Mouse (Mus musculus) heart, embryonic 10.5 days (tissue): ENCODE data around the gene 4930595D18Rik. TPM values are rescaled to one million over a fixed set of nuclear protein-coding genes. Genes with fewer than 3 reads are reported as not detected.

Source experiments
- DNase-seq: peaks from one replicate; pipeline ENCODE4 v3.0.0-alpha.2; 2017; ENCODE audit warnings: low spot score
- H3K27ac ChIP-seq: fragments of 300-500 bp; sonication (generic); 2 replicates; pipeline ENCODE4 v1.5.1; 2016; ENCODE audit warnings: mild to moderate bottlenecking
- H3K27me3 ChIP-seq: fragments of 300-500 bp; sonication (generic); 2 replicates; pipeline ENCODE4 v1.6.1; 2016; ENCODE audit warnings: mild to moderate bottlenecking; ENCODE audit not compliant: poor library complexity, insufficient read depth, severe bottlenecking
- H3K36me3 ChIP-seq: fragments of 300-500 bp; sonication (generic); 2 replicates; pipeline ENCODE4 v1.6.1; 2016; ENCODE audit warnings: mild to moderate bottlenecking, moderate library complexity
- H3K4me1 ChIP-seq: fragments of 300-500 bp; sonication (generic); 2 replicates; pipeline ENCODE4 v1.6.1; 2016; ENCODE audit warnings: mild to moderate bottlenecking
- H3K4me3 ChIP-seq: fragments of 300-500 bp; sonication (generic); 2 replicates; pipeline ENCODE4 v1.5.1; 2016; ENCODE audit warnings: mild to moderate bottlenecking, moderate library complexity
- H3K9me3 ChIP-seq: fragments of 300-500 bp; sonication (generic); 2 replicates; pipeline ENCODE4 v1.6.1; 2016; ENCODE audit warnings: mild to moderate bottlenecking, moderate library complexity
- WGBS: fragments of 180-500 bp; shearing (Covaris S2); methylation state at CpG from one replicate; pipeline ENCODE4 v1.1.7; 2016; 5-methylcytosine and 5-hydroxymethylcytosine counted together
- polyA plus RNA-seq: library from polyadenylated mRNA; unstranded; fragments of >200 nt; fragmentation: Nextera tagmentation; extraction: Ambion mirVana; gene quantifications from 2 replicates; pipeline ENCODE4 v1.2.1, GENCODE M21; 2016

The 4930595D18Rik gene
- polyA plus RNA-seq, 1 experiment from 2014 or later, result not detected

DNA sequence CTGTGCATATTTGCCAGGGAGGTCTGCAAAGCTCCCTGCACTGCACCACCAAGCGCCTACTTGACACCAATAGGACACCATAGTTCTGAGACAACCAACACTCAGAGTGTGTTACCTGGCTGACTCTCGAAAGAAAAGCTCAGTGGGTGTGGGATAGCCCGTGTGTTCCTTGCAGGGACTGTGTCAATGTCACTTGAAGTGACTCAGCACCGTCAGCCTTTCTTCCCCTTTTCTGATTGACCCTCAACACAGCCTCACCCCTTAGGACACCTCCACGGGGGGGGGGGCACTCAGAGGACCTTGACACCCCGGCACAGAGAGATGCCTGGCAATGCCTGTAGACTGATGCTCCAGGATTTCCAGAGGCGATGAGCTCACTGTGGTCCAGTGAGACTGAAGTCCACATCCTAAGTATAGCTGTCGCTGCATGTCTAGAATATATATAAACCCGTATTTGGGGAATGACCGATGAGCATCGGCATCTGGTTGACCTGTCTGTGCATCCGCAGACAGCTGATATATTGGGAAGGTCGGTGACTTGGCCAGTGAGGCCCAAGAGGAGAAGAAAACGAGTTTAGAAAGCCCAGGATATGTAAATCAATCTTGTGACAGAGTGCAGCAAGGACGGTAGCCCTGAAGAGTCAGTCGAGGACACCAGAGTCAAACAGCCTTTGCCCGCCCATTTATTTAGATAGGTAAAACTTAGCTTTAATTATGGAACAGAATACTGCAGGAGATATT lies 34.6 kb downstream of the 4930595D18Rik start:
- Histone ChIP-seq H3K27me3 (no peaks in the 10 kb centered on the region), H3K9me3 (no peaks in the 10 kb centered on the region), H3K27ac (no peak overlapping the region), H3K4me3 (no peak overlapping the region), H3K4me1 (peaks cover 35% of the 10 kb centered on the region), H3K36me3 (no peaks in the 10 kb centered on the region)
- 63% methylated on average over 17 of the region's 17 CpGs for WGBS
- no peak for DNase-seq

DNA sequence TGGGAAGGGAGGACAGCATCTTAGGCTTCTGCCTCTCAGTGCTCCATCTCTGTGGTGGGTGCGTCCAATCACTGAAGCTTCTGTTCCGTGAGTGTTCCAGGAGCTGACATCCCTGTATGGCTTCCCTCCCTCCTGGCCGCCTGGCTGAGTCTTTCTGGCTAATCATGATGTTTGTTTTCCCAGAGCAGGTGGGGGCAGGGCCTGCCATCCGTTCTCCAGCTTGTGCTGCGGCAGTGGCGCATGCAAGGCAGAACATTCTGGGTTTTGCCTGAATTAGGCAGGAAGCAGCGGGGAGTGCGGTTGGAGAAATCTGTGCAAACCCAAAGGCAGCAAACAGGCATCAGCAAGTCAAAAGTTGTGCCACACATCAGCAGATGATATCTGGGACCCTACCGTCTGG lies 39.0 kb downstream of the 4930595D18Rik start:
- Histone ChIP-seq H3K36me3 (no peaks in the 10 kb centered on the region), H3K27ac (peak overlapping the region; percentile 71), H3K4me1 (peaks cover 43% of the 10 kb centered on the region), H3K27me3 (no peaks in the 10 kb centered on the region), H3K4me3 (no peak overlapping the region), H3K9me3 (no peaks in the 10 kb centered on the region)
- WGBS, result 35% methylated on average over 9 of the region's 9 CpGs
- no peak for DNase-seq

DNA sequence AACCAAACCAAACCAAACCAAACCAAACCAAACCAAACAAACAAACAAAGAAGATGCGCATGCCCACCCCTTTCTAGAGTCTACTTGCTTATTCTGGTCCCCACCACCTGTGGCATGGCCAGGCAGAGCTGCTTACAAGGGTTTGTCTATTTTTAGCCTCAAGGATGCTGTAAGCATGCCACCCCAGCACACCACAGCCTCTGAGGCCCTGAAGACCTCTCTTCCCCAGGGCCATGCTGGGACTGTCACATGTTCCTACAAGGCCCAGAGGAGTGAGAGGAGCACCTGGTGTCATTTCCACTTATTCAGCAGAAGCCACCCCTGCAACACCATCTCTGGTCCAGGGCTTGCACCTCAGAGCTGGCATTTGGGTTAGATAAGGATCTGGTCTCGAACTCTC lies 39.7 kb downstream of the 4930595D18Rik start:
- Histone ChIP-seq H3K4me3 (no peak overlapping the region), H3K27ac (peak overlapping the region; percentile 71), H3K36me3 (no peaks in the 10 kb centered on the region), H3K27me3 (no peaks in the 10 kb centered on the region), H3K9me3 (no peaks in the 10 kb centered on the region), H3K4me1 (peaks cover 40% of the 10 kb centered on the region)
- no peak for DNase-seq
- WGBS, result 93% methylated on average over 2 of the region's 2 CpGs

DNA sequence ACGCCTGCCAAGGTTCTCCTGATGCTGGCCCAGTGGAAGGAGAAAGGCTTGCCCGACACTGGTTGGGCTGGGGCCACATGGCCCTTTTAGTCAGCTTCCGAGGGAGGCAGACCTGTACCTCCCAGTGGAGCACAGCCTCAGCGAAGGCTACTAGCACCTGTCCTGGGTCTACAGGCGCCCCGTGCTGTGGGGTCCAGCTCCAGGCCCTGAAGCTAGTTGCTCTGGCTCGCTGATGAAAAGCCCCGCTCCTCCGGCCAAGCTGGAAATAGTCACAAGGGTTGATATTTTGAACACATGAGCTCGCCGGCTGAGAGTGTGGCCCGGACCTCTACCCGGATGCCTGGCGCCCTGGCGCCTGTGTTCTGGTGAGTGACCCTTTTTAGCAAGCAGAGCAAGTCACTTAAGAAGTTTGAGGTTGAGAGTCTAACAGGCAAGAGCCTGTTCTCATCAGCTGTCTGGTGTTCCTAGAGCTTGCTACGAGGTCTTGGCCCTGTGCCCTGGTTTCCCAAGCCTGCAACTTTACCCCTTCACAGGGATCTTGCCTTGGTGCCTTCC lies 40.7 kb downstream of the 4930595D18Rik start:
- Histone ChIP-seq H3K27ac (peak overlapping the region; percentile 81), H3K4me3 (peak overlapping the region; percentile 18; the same call in 1 of the 2 replicates), H3K27me3 (no peaks in the 10 kb centered on the region), H3K4me1 (peaks cover 36% of the 10 kb centered on the region), H3K9me3 (no peaks in the 10 kb centered on the region), H3K36me3 (no peaks in the 10 kb centered on the region)
- no peak for DNase-seq
- WGBS, result 50% methylated on average over 16 of the region's 16 CpGs

DNA sequence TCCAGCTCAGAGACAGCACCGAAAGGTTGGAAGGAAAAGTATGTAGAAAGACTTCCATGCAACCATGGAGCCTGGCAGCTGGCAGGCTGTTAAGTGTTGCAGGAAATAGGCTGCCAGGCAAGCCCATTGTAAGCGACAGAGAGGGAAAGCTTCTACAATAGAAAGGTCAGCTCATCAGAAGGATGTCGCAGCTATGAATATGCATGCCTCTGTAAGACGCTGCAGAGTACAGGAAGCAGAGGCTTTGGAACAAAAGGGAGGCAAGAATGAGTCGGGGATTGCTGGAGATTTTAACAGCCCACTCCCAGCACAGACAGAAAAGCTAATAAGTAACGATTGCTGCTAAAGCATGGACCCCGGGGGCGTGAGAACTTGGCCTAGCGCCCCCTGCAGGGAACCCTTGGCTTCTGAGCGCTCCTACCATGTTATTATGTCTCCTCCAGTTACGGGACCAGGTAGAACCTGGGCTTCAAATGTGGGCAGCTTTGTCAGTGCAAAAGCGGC lies 41.2 kb downstream of the 4930595D18Rik start:
- no peaks in the 10 kb centered on the region for H3K36me3 ChIP-seq
- H3K27ac ChIP-seq, result peak overlapping the region; percentile 81
- H3K9me3 ChIP-seq, result no peaks in the 10 kb centered on the region
- no peaks in the 10 kb centered on the region for H3K27me3 ChIP-seq
- peaks cover 35% of the 10 kb centered on the region for H3K4me1 ChIP-seq
- 22% methylated on average over 12 of the region's 12 CpGs for whole genome bisulfite sequencing
- H3K4me3 ChIP-seq, result peak overlapping the region; percentile 18; the same call in 1 of the 2 replicates
- no peak for DNase-seq

DNA sequence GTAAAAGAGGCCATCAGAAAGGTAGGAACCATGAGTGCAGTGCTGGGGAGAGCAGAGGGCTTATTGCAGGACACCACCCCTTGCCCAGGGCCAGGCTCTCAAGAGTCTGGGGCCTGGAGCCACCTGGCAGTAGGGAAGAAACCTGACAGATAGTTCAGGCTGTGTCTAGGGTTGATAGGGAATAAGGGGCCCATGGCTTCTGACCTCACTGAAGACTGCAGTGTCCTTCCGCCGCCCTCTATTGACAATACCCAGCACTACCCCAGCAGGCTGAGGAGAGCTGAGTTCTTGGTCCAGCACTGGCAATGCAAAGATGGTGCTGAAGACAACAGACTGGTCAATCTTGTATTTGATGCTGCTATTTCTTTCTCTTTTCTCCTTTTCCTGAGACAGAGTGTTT lies 47.2 kb downstream of the 4930595D18Rik start:
- 52% methylated on average over 2 of the region's 2 CpGs for WGBS
- no peaks in the 10 kb centered on the region for H3K27me3 ChIP-seq
- H3K9me3 ChIP-seq, result no peaks in the 10 kb centered on the region
- H3K36me3 ChIP-seq, result no peaks in the 10 kb centered on the region
- no peak for DNase-seq
- H3K4me3 ChIP-seq, result no peak overlapping the region
- peaks cover 16% of the 10 kb centered on the region for H3K4me1 ChIP-seq
- H3K27ac ChIP-seq, result no peak overlapping the region

DNA sequence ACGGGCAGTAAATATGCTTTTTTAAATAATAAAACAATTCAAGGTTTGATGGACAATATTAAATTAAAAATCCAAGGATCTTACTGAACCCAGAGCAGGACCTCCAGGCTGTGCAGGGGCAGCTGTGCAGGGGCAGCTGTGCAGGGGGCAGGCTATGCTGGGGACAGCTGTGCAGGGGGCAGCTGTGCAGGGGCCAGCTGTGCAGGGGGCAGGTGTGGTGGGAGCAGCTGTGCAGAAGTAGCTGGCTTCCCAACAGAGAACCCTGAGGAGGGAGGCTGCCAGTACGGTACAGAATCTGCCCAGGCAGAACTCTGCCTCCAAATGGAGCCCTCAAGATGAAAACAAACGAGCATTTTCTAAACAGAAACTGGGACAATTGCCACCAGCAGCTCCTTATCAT lies 48.3 kb downstream of the 4930595D18Rik start:
- H3K9me3 ChIP-seq, result no peaks in the 10 kb centered on the region
- no peak for DNase-seq
- H3K4me3 ChIP-seq, result no peak overlapping the region
- H3K27me3 ChIP-seq, result no peaks in the 10 kb centered on the region
- 75% methylated on average over 3 of the region's 3 CpGs for WGBS
- no peak overlapping the region for H3K27ac ChIP-seq
- H3K4me1 ChIP-seq, result peaks cover 16% of the 10 kb centered on the region
- no peaks in the 10 kb centered on the region for H3K36me3 ChIP-seq

DNA sequence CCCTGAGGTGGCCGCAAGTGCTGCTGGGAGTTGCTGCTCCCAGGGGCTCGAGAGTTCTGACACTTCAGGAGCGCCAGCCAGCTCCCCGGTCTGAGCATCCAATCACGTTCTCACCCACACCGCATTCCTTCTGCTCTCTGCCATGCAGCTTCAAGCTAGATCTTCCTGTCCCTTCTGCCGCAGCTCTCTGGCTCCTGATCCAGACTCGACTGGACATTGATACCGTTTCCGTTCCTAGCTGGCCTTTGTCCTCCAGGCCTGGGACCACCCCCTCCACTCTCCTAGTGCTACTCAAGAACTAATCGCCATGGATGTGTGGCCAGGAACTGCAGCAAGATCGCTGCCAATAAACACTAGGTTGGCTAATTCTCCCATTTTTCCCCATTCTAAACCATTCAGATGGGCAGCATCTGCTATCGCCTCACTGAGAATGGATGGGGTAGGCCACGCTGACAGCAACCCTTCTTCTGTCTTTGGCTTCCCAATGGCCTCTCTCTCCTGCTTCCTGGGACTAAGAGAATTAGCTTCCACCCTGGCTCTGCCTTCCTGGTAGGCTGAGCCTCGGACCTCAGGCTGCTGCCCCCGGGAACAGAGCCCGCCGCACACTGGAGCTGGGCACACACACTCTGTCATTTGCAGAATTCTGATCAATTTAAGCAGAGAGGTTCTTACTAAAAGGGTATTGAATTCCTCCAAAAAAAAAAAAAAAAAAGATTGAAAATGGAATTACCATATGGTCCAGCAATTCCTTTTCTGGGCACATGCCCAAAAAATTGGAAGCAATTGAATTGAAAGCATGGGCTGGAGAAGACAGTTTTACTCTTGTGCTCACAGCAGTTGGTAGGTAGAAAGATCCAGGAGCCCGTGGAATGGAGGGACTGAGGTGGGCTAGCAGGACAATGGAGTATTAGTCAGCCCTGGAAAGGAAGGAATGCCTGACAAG lies 49.2 kb downstream of the 4930595D18Rik start:
- Histone ChIP-seq H3K4me3 (no peak overlapping the region), H3K9me3 (no peaks in the 10 kb centered on the region), H3K4me1 (peaks cover 16% of the 10 kb centered on the region), H3K27me3 (no peaks in the 10 kb centered on the region), H3K27ac (peak overlapping the region; percentile 44), H3K36me3 (no peaks in the 10 kb centered on the region)
- DNase-seq, result no peak
- 56% methylated on average over 19 of the region's 19 CpGs for WGBS

DNA sequence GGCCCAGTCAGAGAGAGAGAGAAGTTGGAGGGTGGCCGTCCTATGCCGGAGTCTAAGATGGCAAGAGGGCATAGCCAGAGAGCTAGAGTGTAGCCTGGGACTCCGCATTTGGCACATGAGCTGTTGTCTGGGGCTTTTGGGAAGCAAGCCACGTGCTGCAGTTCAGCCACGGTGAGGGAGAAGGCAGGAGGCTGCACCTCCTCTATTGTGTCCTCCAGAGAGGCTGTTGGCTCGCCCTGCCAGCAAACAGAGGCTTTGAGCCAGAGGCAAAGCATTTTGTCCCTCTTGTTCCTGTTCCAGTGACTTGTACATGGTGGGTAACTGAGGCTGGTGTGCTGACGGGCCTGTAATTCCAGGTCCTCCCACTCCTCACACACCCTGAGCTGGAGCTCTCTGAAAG lies 50.1 kb downstream of the 4930595D18Rik start:
- no peak for DNase-seq
- Histone ChIP-seq H3K27ac (peak overlapping the region; percentile 44), H3K4me3 (no peak overlapping the region), H3K36me3 (no peaks in the 10 kb centered on the region), H3K4me1 (peaks cover 18% of the 10 kb centered on the region), H3K9me3 (no peaks in the 10 kb centered on the region), H3K27me3 (no peaks in the 10 kb centered on the region)
- WGBS, result 88% methylated on average over 7 of the region's 7 CpGs

DNA sequence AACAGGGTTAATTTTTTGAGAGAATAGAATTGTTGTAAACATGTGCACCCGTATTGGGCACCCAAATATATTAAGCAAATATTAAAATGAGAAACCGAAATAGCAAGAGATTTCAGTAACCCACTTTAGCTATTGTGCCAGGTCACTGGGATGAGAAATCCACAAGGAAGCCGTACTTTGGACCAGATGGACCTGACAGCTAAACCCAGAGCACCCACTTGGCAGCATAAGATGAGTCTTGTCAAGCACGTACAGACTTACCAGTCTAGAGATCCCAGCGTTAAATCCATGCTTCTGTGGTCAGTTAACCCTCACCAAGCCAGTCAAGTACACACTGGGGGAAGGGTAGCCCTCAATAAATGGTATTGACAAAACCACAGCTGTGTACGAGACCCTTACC lies 58.6 kb downstream of the 4930595D18Rik start:
- Histone ChIP-seq H3K4me1 (0 out of 2 replicates have a peak, but pooled peaks cover 2% of the 10 kb centered on the region), H3K9me3 (0 out of 2 replicates have a peak, but pooled peaks cover 2% of the 10 kb centered on the region), H3K4me3 (no peak overlapping the region), H3K36me3 (peaks cover 9% of the 10 kb centered on the region; the same call in 1 of the 2 replicates), H3K27me3 (no peaks in the 10 kb centered on the region), H3K27ac (no peak overlapping the region)
- no peak for DNase-seq
- 77% methylated on average over 6 of the region's 6 CpGs for WGBS

DNA sequence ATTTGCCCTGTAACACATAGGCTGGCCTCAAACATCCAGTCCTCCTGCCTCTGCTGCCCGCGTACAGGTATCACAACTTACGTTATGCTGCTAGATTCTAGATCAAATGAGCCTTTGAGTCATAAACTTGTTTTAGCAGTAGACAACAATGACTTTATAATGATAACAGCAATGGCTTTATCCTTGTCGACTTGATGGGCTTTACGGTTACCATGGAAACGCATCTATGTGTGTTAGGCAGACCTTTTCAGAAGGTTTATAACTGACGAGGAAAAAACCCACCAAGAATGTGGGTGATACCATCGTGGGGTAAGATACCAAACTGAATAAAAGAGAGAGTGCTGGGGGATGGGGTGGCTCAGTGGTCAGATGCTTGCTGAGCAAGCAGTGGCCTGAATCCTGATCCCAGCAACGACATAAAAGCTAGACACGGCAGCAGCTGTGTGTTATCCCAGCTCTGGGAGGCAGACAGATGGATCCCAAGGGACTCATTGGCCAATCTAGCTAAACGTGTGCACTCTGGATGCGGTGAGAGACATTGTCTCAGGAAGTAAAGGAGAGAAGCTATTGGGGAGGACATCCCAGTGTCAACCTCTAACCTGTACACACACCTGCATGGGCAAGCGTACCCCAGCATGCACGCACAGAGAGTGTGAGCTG lies 59.6 kb downstream of the 4930595D18Rik start:
- 0 out of 2 replicates have a peak, but pooled peaks cover 2% of the 10 kb centered on the region for H3K9me3 ChIP-seq
- H3K27ac ChIP-seq, result no peak overlapping the region
- DNase-seq, result no peak
- H3K4me3 ChIP-seq, result no peak overlapping the region
- WGBS, result 80% methylated on average over 14 of the region's 14 CpGs
- no peaks in the 10 kb centered on the region for H3K4me1 ChIP-seq
- H3K36me3 ChIP-seq, result peaks cover 13% of the 10 kb centered on the region; the same call in 1 of the 2 replicates
- H3K27me3 ChIP-seq, result no peaks in the 10 kb centered on the region

DNA sequence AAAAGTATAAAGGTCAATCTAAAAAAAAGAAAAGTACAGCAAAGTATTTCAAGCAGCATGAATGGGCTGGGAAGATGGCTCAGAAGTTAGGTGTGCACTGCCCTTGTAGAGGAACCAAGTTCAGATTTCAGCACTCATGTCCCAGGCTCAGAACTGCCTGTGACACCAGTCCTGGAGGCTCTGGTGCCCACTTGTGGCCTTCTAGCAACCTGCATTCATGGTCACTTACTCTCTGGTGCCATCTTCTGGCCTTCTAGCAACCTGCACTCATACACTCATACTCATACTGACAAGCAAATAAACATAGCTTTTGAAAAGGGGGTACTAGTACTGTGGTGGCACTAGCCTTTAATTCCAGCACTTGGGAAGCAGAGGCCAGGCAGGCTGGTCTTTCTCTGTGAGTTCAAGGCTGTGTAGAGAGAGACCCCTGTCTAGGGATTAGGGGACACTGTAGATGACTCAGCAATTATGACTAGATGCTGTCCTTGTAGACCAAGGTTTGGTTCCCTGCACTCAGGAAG lies 61.9 kb downstream of the 4930595D18Rik start:
- Histone ChIP-seq H3K4me1 (no peaks in the 10 kb centered on the region), H3K9me3 (0 out of 2 replicates have a peak, but pooled peaks cover 2% of the 10 kb centered on the region), H3K27me3 (no peaks in the 10 kb centered on the region), H3K36me3 (peaks cover 32% of the 10 kb centered on the region), H3K27ac (no peak overlapping the region), H3K4me3 (no peak overlapping the region)
- no peak for DNase-seq
